Mouse (Mus musculus) hindbrain, postnatal 0 days (tissue): ENCODE data around the gene Chrdl2. TPM values are rescaled to one million over a fixed set of nuclear protein-coding genes. Genes with fewer than 3 reads are reported as not detected.

Experiments
- ATAC-seq: fragments of 200-750 bp; cut with Nextera tagmentation; 2 replicates; pipeline ENCODE4 v1.8.0; 2017; ENCODE audit warnings: mild to moderate bottlenecking, moderate TSS enrichment, moderate library complexity
- DNase-seq: peaks from one replicate; pipeline ENCODE4 v3.0.0-alpha.2; 2015; ENCODE audit warnings: low spot score
- H3K27ac ChIP-seq: fragments of 300-500 bp; sonication (generic); 2 replicates; pipeline ENCODE4 v1.5.1; 2014; ENCODE audit warnings: mild to moderate bottlenecking
- H3K27me3 ChIP-seq: fragments of 300-500 bp; sonication (generic); 2 replicates; pipeline ENCODE4 v1.6.1; 2014; ENCODE audit warnings: low read length, mixed read lengths; ENCODE audit not compliant: insufficient read depth
- H3K36me3 ChIP-seq: fragments of 300-500 bp; sonication (generic); 2 replicates; pipeline ENCODE4 v1.6.1; 2014; ENCODE audit warnings: low read length, mixed read lengths; ENCODE audit not compliant: insufficient read depth
- H3K4me1 ChIP-seq: fragments of 300-500 bp; sonication (generic); 2 replicates; pipeline ENCODE4 v1.6.1; 2014; ENCODE audit warnings: antibody characterized with exemption, low read length, mixed read lengths; ENCODE audit not compliant: insufficient read depth
- H3K4me2 ChIP-seq: fragments of 300-500 bp; sonication (generic); 2 replicates; pipeline ENCODE4 v1.6.1; 2014; ENCODE audit warnings: low read depth, mild to moderate bottlenecking, low read length, moderate library complexity, mixed read lengths
- H3K4me3 ChIP-seq: fragments of 300-500 bp; sonication (generic); 2 replicates; pipeline ENCODE4 v1.5.1; 2014; ENCODE audit warnings: low read length
- H3K9ac ChIP-seq: fragments of 300-500 bp; sonication (generic); replicated peaks from 2 replicates; pipeline ENCODE4 v1.6.1; 2014; ENCODE audit warnings: mild to moderate bottlenecking, low read length, moderate library complexity, mixed read lengths
- H3K9me3 ChIP-seq: fragments of 300-500 bp; sonication (generic); 2 replicates; pipeline ENCODE4 v1.6.1; 2016; ENCODE audit warnings: low read length, mixed read lengths
- CTCF ChIP-seq: IDR thresholded peaks from 2 replicates; pipeline ENCODE4 v1.5.1; 2016; ENCODE audit warnings: antibody characterized with exemption, control low read depth, low read depth
- WGBS: fragments of 180-500 bp; shearing (Covaris S2); extraction: QIAGEN DNeasy Blood & Tissue Kit; methylation state at CpG from one replicate; pipeline ENCODE4 v1.1.7; 2014; 5-methylcytosine and 5-hydroxymethylcytosine counted together
- polyA plus RNA-seq: library from polyadenylated mRNA; unstranded; fragments of >200 nt; fragmentation: Nextera tagmentation; extraction: Ambion mirVana; gene quantifications from 2 replicates; pipeline ENCODE4 v1.2.1, GENCODE M21; 2015
- total RNA-seq: library from RNA; depleted of rRNA; stranded (reverse); fragments of >200 nt; gene quantifications from 2 replicates; pipeline ENCODE4 v1.2.3, GENCODE M21; 2014

Gene Chrdl2
- total and polyA plus RNA-seq, 2 experiments from 2014 or later: 1.8 to 2.2 TPM

- H3K9me3 ChIP-seq: no peaks in the 10 kb centered on the region
- WGBS: 80% methylated on average over 13 of the region's 13 CpGs
- no peaks in the 10 kb centered on the region for H3K36me3 ChIP-seq
- no peak for TF ChIP-seq CTCF
- ATAC-seq: no peak
- H3K4me1 ChIP-seq: peaks cover 8% of the 10 kb centered on the region; the same call in 1 of the 2 replicates
- H3K27ac ChIP-seq: no peak overlapping the region
- H3K27me3 ChIP-seq: no peaks in the 10 kb centered on the region
- H3K4me3 ChIP-seq: no peak overlapping the region
- H3K4me2 ChIP-seq: no peak overlapping the region
- no peak for DNase-seq
- no peak overlapping the region for H3K9ac ChIP-seq
These were observed 23.4 kb upstream of the Chrdl2 start for GRCm38 (mm10) chr7:99982256-99983242.

- H3K27ac ChIP-seq: no peak overlapping the region
- H3K4me3 ChIP-seq: no peak overlapping the region
- no peaks in the 10 kb centered on the region for H3K27me3 ChIP-seq
- H3K4me2 ChIP-seq: no peak overlapping the region
- H3K9ac ChIP-seq: no peak overlapping the region
- no peaks in the 10 kb centered on the region for H3K36me3 ChIP-seq
- no peaks in the 10 kb centered on the region for H3K4me1 ChIP-seq
- peak; percentile 97 for TF ChIP-seq CTCF
- ATAC-seq (peak; percentile 81), DNase-seq (peak; percentile 88)
- no peaks in the 10 kb centered on the region for H3K9me3 ChIP-seq
- 2% methylated on average over 4 of the region's 4 CpGs for WGBS
These were observed 17.2 kb upstream of the Chrdl2 start for GRCm38 (mm10) chr7:99988725-99989124.

- ATAC-seq (no peak), DNase-seq (peak; percentile 48)
- Histone ChIP-seq H3K9me3 (no peaks in the 10 kb centered on the region), H3K27me3 (no peaks in the 10 kb centered on the region), H3K4me2 (no peak overlapping the region), H3K27ac (no peak overlapping the region), H3K4me1 (no peaks in the 10 kb centered on the region), H3K36me3 (no peaks in the 10 kb centered on the region), H3K4me3 (no peak overlapping the region), H3K9ac (no peak overlapping the region)
- TF ChIP-seq CTCF: peak; percentile 24; the same call in 1 of the 2 replicates
- 64% methylated on average over 15 of the region's 15 CpGs for WGBS
These were observed 15.9 kb upstream of the Chrdl2 start for GRCm38 (mm10) chr7:99989844-99990760.

GRCm38 (mm10) chr7:99990990-99991707 lies 14.8 kb upstream of the Chrdl2 start:
- Histone ChIP-seq H3K9me3 (no peaks in the 10 kb centered on the region), H3K4me1 (no peaks in the 10 kb centered on the region), H3K36me3 (no peaks in the 10 kb centered on the region), H3K4me3 (no peak overlapping the region), H3K27ac (no peak overlapping the region), H3K9ac (no peak overlapping the region), H3K4me2 (no peak overlapping the region), H3K27me3 (no peaks in the 10 kb centered on the region)
- no peak for DNase-seq
- no peak for TF ChIP-seq CTCF
- no peak for ATAC-seq
- 81% methylated on average over 8 of the region's 8 CpGs for WGBS

GRCm38 (mm10) chr7:99993159-99993558 lies 12.8 kb upstream of the Chrdl2 start:
- no peak for ATAC-seq
- DNase-seq: no peak
- H3K36me3 ChIP-seq: no peaks in the 10 kb centered on the region
- 85% methylated on average over 7 of the region's 7 CpGs for WGBS
- no peaks in the 10 kb centered on the region for H3K4me1 ChIP-seq
- no peak overlapping the region for H3K9ac ChIP-seq
- no peak overlapping the region for H3K27ac ChIP-seq
- H3K27me3 ChIP-seq: no peaks in the 10 kb centered on the region
- no peaks in the 10 kb centered on the region for H3K9me3 ChIP-seq
- no peak for TF ChIP-seq CTCF
- H3K4me2 ChIP-seq: no peak overlapping the region
- no peak overlapping the region for H3K4me3 ChIP-seq

GRCm38 (mm10) chr7:99995186-99995585 lies 10.8 kb upstream of the Chrdl2 start:
- Histone ChIP-seq H3K36me3 (no peaks in the 10 kb centered on the region), H3K27me3 (no peaks in the 10 kb centered on the region), H3K4me1 (no peaks in the 10 kb centered on the region), H3K4me2 (no peak overlapping the region), H3K27ac (no peak overlapping the region), H3K9ac (no peak overlapping the region), H3K4me3 (no peak overlapping the region), H3K9me3 (no peaks in the 10 kb centered on the region)
- TF ChIP-seq CTCF: no peak
- whole genome bisulfite sequencing: 61% methylated on average over 7 of the region's 7 CpGs
- ATAC-seq (no peak), DNase-seq (no peak)
